Mouse (Mus musculus) heart, postnatal 0 days (tissue): ENCODE measurements at regions not wholly inside any gene's neighbourhood (a gene's known extent, or its start where the extent isn't known, plus 50 kb on each side); places are given as distances from the start of the nearest gene placed in this dataset.

Experiments used
- CTCF ChIP-seq: IDR thresholded peaks from 2 replicates; pipeline ENCODE4 v1.5.1; 2016; ENCODE audit warnings: antibody characterized with exemption, control low read depth, low read depth
- EP300 ChIP-seq: IDR thresholded peaks from 2 replicates; pipeline ENCODE4 v1.6.1; 2016; ENCODE audit warnings: antibody characterized with exemption, low read depth

DNA sequence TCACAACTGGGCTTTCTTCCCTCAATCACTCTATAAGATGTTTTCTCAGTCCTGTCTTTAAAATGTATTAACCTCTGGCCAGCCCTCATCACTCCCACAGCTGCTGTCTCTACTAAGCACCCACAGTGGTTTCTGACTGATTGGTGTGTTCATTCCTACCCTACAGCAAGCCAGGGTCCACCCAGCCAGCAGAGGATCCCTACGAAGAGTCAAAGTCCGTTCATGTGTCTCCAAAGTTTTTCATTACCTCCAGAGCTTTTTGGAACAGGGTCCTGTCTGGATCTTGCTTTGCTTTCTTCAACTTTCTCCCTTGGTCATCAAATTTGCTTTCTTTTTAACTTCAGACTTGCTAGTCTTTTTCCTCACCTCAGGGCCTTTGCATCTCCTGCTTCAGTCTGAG, 69.3 kb upstream of the 4933415F23Rik start:
- TF ChIP-seq EP300 (no peak), CTCF (no peak)
